Mouse (Mus musculus) limb, embryonic 14.5 days (tissue): ENCODE measurements around the gene Slc37a2. TPM values are rescaled to one million over a fixed set of nuclear protein-coding genes. Genes with fewer than 3 reads are reported as not detected.

Experiments used
- ATAC-seq: fragments of 200-750 bp; cut with Nextera tagmentation; 2 replicates; pipeline ENCODE4 v1.8.0; 2017; ENCODE audit warnings: low read depth, moderate number of reproducible peaks, moderate TSS enrichment; ENCODE audit not compliant: low FRiP score
- DNase-seq: peaks from one replicate; pipeline ENCODE4 v3.0.0-alpha.2; 2015; ENCODE audit warnings: low spot score
- H3K27ac ChIP-seq: fragments of 300-500 bp; sonication (generic); replicated peaks from 2 replicates; pipeline ENCODE4 v1.5.1; 2014; ENCODE audit warnings: low read depth, mild to moderate bottlenecking, low read length, moderate library complexity, mixed read lengths
- H3K27me3 ChIP-seq: fragments of 300-500 bp; sonication (generic); 2 replicates; pipeline ENCODE4 v1.6.1; 2014; ENCODE audit warnings: low read length, mixed read lengths; ENCODE audit not compliant: control insufficient read depth, insufficient read depth
- H3K36me3 ChIP-seq: fragments of 300-500 bp; sonication (generic); 2 replicates; pipeline ENCODE4 v1.6.1; 2014; ENCODE audit warnings: mild to moderate bottlenecking, low read length, moderate library complexity, mixed read lengths; ENCODE audit not compliant: control insufficient read depth, insufficient read depth
- H3K4me1 ChIP-seq: fragments of 300-500 bp; sonication (generic); 2 replicates; pipeline ENCODE4 v1.6.1; 2014; ENCODE audit warnings: antibody characterized with exemption, low read length, mixed read lengths; ENCODE audit not compliant: control insufficient read depth, insufficient read depth
- H3K4me2 ChIP-seq: fragments of 300-500 bp; sonication (generic); replicated peaks from 2 replicates; pipeline ENCODE4 v1.6.1; 2014; ENCODE audit warnings: low read depth, mild to moderate bottlenecking, low read length, moderate library complexity; ENCODE audit not compliant: severe bottlenecking
- H3K4me3 ChIP-seq: fragments of 300-500 bp; sonication (generic); replicated peaks from 2 replicates; pipeline ENCODE4 v1.5.1; 2014; ENCODE audit warnings: low read length
- H3K9ac ChIP-seq: fragments of 300-500 bp; sonication (generic); 2 replicates; pipeline ENCODE4 v1.6.1; 2014; ENCODE audit warnings: mild to moderate bottlenecking, low read depth, low read length, moderate library complexity; ENCODE audit not compliant: severe bottlenecking
- H3K9me3 ChIP-seq: fragments of 300-500 bp; sonication (generic); 2 replicates; pipeline ENCODE4 v1.6.1; 2016; ENCODE audit warnings: low read length; ENCODE audit not compliant: control insufficient read depth
- POLR2A ChIP-seq: fragments of 200-500 bp; IDR thresholded peaks from 2 replicates; pipeline ENCODE4 v1.8.0; 2012; ENCODE audit warnings: inconsistent platforms, mild to moderate bottlenecking, moderate library complexity, borderline replicate concordance; ENCODE audit not compliant: insufficient read depth, insufficient read length; ENCODE audit errors: extremely low read depth
- WGBS: fragments of 180-500 bp; shearing (Covaris S2); extraction: QIAGEN DNeasy Blood & Tissue Kit; methylation state at CpG from one replicate; pipeline ENCODE4 v1.1.7; 2014; 5-methylcytosine and 5-hydroxymethylcytosine counted together
- polyA plus RNA-seq, 2 experiments: library from polyadenylated mRNA; depleted of rRNA in 1 of 2; stranded (reverse) in 1 of 2; unstranded in 1 of 2; fragments of >200 nt; fragmentation: Nextera tagmentation in 1 of 2; extraction: Ambion mirVana in 1 of 2; gene quantifications; 2 replicates each; pipeline versions ENCODE4 v1.2.1 to v1.2.3; 2012 to 2014

The Slc37a2 gene
- polyA plus RNA-seq, 2 experiments = 3.2 TPM

DNA sequence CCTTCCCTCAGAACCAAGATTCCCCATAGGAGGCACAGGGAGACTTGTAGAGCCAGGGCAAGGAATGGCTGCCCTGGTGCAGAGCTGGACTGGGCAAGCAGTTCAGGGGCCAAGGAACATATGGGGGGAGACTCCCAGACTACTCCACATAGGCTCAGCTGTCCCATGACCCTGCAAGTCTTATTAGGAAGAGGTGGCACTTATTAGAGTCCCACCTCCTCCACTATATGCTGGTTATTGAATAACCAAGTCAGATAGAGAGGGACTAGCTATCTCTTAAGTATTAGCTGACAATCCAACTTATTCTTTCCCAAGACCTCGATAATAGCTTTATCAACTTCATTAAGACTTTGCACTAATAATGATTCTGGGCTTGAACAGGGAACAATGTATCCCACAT is 9.7 kb downstream of the Slc37a2 start:
- Histone ChIP-seq H3K4me2 (no peak overlapping the region), H3K4me1 (no peaks in the 10 kb centered on the region), H3K9ac (no peak overlapping the region), H3K9me3 (no peaks in the 10 kb centered on the region), H3K36me3 (no peaks in the 10 kb centered on the region), H3K27ac (no peak overlapping the region), H3K27me3 (no peaks in the 10 kb centered on the region), H3K4me3 (no peak overlapping the region)
- ATAC-seq (no peak), DNase-seq (no peak)
- WGBS = 91% methylated on average over 1 of the region's 1 CpGs
- TF ChIP-seq POLR2A = no peak

DNA sequence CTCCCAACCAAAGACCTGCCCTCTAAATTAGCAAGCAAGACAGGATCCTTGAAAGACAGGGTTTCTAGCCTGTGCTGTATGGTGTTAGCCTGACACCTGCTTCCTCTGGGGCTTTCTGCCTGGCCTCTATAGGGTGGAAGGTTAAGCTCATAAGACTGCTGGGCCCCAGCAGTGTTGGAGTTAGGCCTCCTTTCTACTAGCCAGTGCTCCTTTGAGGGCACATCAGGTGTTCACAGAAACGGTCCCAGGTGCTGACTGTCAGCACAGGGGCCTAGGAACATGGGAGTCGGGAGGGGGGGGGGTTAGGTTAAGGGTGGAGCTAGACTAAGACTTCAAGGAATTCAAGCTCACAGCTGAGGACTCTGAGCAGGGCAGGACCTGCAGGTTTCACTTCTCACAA is 10.1 kb downstream of the Slc37a2 start:
- Histone ChIP-seq H3K27ac (no peak overlapping the region), H3K4me2 (no peak overlapping the region), H3K9ac (no peak overlapping the region), H3K4me1 (no peaks in the 10 kb centered on the region), H3K9me3 (no peaks in the 10 kb centered on the region), H3K4me3 (no peak overlapping the region), H3K27me3 (no peaks in the 10 kb centered on the region), H3K36me3 (no peaks in the 10 kb centered on the region)
- DNase-seq (no peak), ATAC-seq (no peak)
- WGBS = 47% methylated on average over 2 of the region's 2 CpGs
- no peak for TF ChIP-seq POLR2A

GRCm38 (mm10) chr9:37244600-37244999 is 10.9 kb downstream of the Slc37a2 start:
- TF ChIP-seq POLR2A = no peak
- H3K4me1 ChIP-seq = no peaks in the 10 kb centered on the region

GRCm38 (mm10) chr9:37242764-37243163 is 12.8 kb downstream of the Slc37a2 start:
- no peaks in the 10 kb centered on the region for H3K36me3 ChIP-seq
- no peak for TF ChIP-seq POLR2A

More at GRCm38 (mm10) chr9:37244600-37244999, 10.9 kb downstream of the Slc37a2 start:
- Histone ChIP-seq H3K9ac (no peak overlapping the region), H3K4me3 (no peak overlapping the region), H3K27ac (no peak overlapping the region), H3K27me3 (no peaks in the 10 kb centered on the region), H3K9me3 (no peaks in the 10 kb centered on the region), H3K4me2 (no peak overlapping the region), H3K36me3 (no peaks in the 10 kb centered on the region)
- DNase-seq (no peak), ATAC-seq (no peak)
- 71% methylated on average over 1 of the region's 1 CpGs for WGBS

GRCm38 (mm10) chr9:37235951-37236737 is 19.4 kb downstream of the Slc37a2 start:
- H3K9ac ChIP-seq = no peak overlapping the region
- ATAC-seq (no peak), DNase-seq (no peak)
- 71% methylated on average over 4 of the region's 4 CpGs for WGBS
- no peaks in the 10 kb centered on the region; the same call in 1 of the 2 replicates for H3K36me3 ChIP-seq
- TF ChIP-seq POLR2A = no peak
- no peak overlapping the region for H3K4me3 ChIP-seq
- H3K27me3 ChIP-seq = 0 out of 2 replicates have a peak, but pooled peaks cover 2% of the 10 kb centered on the region
- no peaks in the 10 kb centered on the region for H3K9me3 ChIP-seq
- H3K4me2 ChIP-seq = no peak overlapping the region
- no peak overlapping the region for H3K27ac ChIP-seq
- H3K4me1 ChIP-seq = no peaks in the 10 kb centered on the region

More at GRCm38 (mm10) chr9:37242764-37243163, 12.8 kb downstream of the Slc37a2 start:
- H3K27ac ChIP-seq = no peak overlapping the region
- no peaks in the 10 kb centered on the region for H3K27me3 ChIP-seq
- H3K4me2 ChIP-seq = no peak overlapping the region
- ATAC-seq (no peak), DNase-seq (no peak)
- H3K9ac ChIP-seq = no peak overlapping the region
- WGBS = 84% methylated on average over 3 of the region's 3 CpGs
- no peaks in the 10 kb centered on the region for H3K9me3 ChIP-seq
- no peak overlapping the region for H3K4me3 ChIP-seq
- no peaks in the 10 kb centered on the region for H3K4me1 ChIP-seq
